Mouse (Mus musculus) liver, postnatal 0 days (tissue): Measurements from ENCODE around the gene Meis2.

Source experiments
- CTCF ChIP-seq: sonication (generic); IDR thresholded peaks from 2 replicates; pipeline ENCODE4 v1.5.1; 2016; ENCODE audit warnings: antibody characterized with exemption, low read depth
- EP300 ChIP-seq: IDR thresholded peaks from 2 replicates; pipeline ENCODE4 v1.6.1; 2016; ENCODE audit warnings: antibody characterized with exemption, low read depth, mild to moderate bottlenecking

GRCm38 (mm10) chr2:116070614-116071425 lies 5.2 kb upstream of the Meis2 start:
- TF ChIP-seq CTCF = no peak
- no peak for TF ChIP-seq EP300
